Mouse (Mus musculus) layer of hippocampus, adult 2 months (tissue): ENCODE measurements around the gene Parp11. TPM values are rescaled to one million over a fixed set of nuclear protein-coding genes. Genes with fewer than 3 reads are reported as not detected.
A peak's percentile ranks its signal among the peaks of the same experiment; 100 is the strongest.

Experiments
- DNase-seq, 2 experiments: peaks; one replicate each; pipeline ENCODE4 v3.0.0; 2022; ENCODE audit warnings: low spot score in 2 of 2
- H3K27ac ChIP-seq: fragments of 200-600 bp; 2 replicates; pipeline ENCODE4 v1.8.1; 2022
- H3K4me3 ChIP-seq: fragments of 200-600 bp; 2 replicates; pipeline ENCODE4 v1.8.1; 2022; ENCODE audit warnings: mild to moderate bottlenecking
- CTCF ChIP-seq: fragments of 200-600 bp; conservative IDR thresholded peaks from 2 replicates; pipeline ENCODE4 v1.8.1; 2022; ENCODE audit warnings: antibody characterized with exemption, mild to moderate bottlenecking, moderate library complexity
- long read RNA-seq, 2 experiments: library from polyadenylated mRNA; stranded (forward); transcript quantifications; one replicate each; pipeline ENCODE4 v2.0.0; 2021; ENCODE audit warnings: borderline mapping rate in 2 of 2
- total RNA-seq, 2 experiments: library from RNA; stranded (reverse); gene quantifications; 2 replicates each; pipeline ENCODE4 v1.2.3; 2021

The Parp11 gene
- total RNA-seq = 10 to 100 TPM; 35.4 to 35.8 TPM
- long read RNA-seq, experiment 1, partial matches to known transcripts = 2 of 19 reads
- long read RNA-seq, experiment 1, other reads (novel, unspliced or antisense) = 12 of 19 reads
- long read RNA-seq, experiment 2, partial matches to known transcripts = 0 of 17 reads
- long read RNA-seq, experiment 2, other reads (novel, unspliced or antisense) = 10 of 17 reads

DNA sequence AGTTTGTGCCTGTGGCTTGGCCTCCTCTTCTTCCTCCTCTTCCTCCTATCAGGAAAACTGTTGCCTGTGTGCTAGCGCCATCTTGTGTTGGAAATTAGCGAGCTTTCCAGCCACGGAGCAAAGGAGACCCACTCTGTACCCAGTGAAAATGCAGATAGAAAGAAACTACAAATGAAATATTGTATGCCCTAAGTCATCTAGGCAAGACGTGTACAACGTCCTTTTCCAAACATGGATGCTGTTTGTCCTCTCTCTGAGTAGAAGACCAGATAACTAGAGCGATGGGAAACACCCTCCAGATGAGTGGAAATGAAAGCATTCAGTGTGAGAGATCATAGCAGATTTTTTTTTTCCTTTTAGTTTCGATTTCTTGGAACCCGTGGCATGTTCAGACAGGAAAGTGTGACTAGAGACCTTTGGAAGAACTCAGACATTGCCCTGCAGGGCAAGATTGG, at the start of gene Parp11:
Parp11 (plus strand) TSS at position 405 of the 455 bp plus-strand sequence.
- DNase-seq = peak; percentile 66 to 84
- peak; percentile 98 for TF ChIP-seq CTCF
- Histone ChIP-seq H3K4me3 (peak within 1 kb of the TSS; percentile 40), H3K27ac (peak within 1 kb of the TSS; percentile 36; the same call in 1 of the 2 replicates)

DNA sequence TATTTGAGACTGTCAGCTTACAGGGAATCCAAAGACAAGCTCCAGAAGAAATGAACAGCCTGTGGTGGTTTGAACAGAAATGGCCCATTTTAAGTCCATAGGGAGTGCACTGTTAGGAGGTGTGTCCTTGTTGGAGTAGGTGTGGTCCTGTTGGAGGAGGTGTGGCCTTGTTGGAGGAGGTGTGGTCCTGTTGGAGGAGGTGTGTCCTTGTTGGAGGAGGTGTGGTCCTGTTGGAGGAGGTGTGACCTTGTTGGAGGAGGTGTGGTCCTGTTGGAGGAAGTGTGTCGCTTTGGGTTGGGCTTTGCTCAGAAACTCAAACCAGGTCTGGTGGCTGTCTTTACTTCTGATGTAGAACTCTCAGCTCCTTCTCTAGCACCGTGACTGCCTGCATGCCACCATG, 48.6 kb upstream of the Parp11 start:
- no peak overlapping the region for H3K27ac ChIP-seq

DNA sequence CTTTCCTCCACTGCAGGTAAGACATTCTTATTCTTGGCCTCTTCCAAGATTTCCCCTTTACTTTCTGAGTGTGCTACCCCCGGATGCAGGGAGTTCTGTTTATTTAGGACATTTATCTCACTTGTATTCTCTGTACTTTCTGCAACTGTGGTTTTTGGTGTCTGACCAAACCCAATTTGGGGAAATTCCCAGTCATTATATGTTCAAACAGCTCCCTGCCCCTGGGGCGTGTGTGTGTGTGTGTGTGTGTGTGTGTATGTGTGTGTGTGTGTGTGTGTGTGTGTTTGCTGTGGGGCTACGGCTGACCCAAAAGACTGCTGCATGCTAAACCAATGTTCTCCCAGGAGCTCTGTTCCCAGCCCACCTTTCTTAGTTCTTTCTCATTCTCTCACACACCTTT, 45.2 kb upstream of the Parp11 start:
- no peak for TF ChIP-seq CTCF
- Histone ChIP-seq H3K4me3 (no peak overlapping the region), H3K27ac (no peak overlapping the region)
- DNase-seq = no peak

More for the DNA sequence above, 48.6 kb upstream of the Parp11 start:
- TF ChIP-seq CTCF = no peak
- H3K4me3 ChIP-seq = no peak overlapping the region
- DNase-seq = no peak

DNA sequence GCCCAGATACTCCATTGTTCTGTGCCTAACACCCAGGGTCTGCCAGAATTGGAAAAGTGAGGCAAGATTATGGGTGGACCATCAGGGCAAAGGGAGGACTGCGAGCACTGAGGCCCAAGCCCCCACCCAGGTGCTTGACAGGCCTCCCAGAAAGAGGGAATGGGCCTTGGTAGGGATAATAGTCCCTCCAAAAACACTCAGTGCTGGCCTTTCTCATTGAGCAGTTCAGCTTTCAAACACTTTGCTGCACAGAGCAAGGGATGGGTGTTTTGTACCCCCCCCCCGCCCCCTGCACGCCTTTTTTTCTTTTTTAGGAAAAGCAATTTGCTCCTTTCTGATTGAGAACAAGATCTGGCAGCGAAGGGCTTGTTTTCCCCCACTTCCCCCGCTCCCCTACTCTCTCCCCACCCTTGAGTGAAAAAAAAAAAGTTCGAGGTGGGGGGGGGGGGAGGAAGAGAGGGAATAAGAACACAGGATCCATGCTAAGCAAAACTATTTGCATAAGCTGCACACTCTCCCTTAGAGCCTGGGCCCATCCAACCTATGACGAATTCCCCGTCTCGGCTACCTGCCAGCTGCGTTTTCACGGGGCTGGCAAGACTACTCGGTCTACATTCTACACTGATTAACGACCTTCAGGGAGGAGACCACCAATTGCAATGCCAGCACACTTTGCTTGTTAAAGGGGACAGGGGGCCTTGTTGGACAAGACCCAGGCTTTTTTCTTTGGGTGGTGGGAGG, 42.4 kb upstream of the Parp11 start:
- Histone ChIP-seq H3K27ac (peak overlapping the region; percentile 32; the same call in 1 of the 2 replicates), H3K4me3 (no peak overlapping the region)
- peak; percentile 21 to 23 for DNase-seq
- no peak for TF ChIP-seq CTCF

DNA sequence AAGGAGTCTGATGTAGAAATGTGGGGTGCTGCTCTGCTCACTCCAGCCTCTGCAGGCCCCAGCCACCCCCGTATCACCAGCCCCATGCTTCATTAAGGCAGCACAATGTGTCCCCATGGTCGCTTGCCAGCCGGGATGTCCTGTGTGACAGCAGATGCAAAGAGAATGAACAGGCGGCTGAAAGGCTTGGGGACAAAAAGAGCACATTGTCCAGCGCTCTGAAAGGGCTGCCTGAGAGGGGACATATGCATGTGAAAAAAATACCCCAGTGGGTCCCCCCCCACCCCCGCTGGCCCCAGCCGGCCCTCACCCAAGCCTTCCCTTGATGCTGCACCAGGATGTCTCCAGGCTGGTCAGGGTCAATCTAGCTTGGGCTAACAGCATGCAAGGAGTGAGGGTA, 41.0 kb upstream of the Parp11 start:
- DNase-seq = peak in 1 of 2 experiments; percentile 29
- H3K27ac ChIP-seq = no peak overlapping the region; the same call in 1 of the 2 replicates
- TF ChIP-seq CTCF = no peak
- H3K4me3 ChIP-seq = no peak overlapping the region

DNA sequence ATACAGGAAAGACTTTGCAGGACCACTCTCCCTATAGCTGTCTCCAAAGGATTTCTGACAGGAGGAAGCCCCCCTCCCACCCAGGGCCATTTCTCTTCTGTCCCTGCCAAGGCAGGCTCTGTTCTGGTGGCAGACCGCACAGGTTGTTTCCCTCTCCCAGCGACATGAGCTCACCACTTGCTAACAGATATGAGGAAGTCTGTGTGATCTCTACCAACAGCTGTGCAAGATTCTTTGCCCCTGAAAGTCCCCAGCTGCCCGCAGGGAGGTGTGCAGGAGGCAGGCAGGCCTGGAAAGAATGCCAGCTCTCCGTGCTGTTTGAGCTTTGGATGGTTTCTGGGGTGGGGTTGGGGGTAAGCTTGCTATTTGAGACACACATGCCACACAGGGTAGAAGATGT, 38.9 kb upstream of the Parp11 start:
- H3K27ac ChIP-seq = no peak overlapping the region
- no peak overlapping the region for H3K4me3 ChIP-seq
- TF ChIP-seq CTCF = no peak
- no peak for DNase-seq

DNA sequence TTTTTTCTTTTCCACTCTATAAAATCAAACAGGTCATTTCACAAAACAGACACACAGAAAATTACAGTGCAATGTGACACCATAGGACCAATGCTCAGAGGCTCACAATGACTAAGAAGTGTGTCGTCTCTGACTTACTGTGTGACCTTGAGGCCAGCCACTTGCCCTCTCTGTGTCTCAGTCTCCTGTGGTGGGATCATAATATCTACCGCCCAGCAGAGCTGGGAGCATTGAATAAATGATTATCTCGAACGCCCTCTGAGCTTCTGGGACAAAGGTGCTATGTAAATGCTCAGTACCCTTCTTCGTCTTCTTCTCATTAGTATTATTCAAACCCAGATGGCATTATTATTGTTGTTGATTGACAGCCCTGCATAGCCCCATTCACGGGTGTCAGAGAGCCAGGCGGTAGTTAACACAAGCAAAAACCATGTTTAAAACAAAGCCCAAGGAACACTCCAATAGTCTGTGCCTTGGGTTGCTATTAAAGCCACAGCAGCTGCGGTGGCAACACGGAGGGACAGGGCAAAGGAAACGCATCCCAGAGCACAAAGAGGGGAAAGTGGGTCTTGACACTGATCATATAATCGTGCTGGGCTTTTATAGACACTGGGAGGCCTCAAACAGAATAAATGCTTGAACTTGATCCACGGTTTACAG, 29.0 kb upstream of the Parp11 start:
- no peak overlapping the region for H3K27ac ChIP-seq
- TF ChIP-seq CTCF = no peak
- DNase-seq = no peak
- no peak overlapping the region for H3K4me3 ChIP-seq

DNA sequence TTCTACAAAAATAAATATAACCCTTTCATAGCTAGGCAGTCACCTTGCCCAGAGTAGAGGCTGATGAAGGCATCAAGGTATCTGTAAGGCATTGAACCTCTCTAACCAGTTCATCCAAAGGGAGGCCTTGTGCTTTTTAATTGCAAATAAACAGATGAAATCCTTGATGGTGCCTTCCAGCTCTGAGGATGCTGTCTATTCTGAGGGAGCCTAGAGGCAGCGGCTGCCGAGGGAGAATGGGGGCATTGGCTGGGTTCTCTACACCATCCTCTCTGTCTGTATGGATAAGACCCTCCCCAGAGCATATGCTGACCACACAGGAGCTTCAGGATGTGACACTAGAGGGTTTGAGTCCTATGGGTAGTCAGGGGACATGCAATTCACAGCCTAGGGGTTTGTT, 28.3 kb upstream of the Parp11 start:
- Histone ChIP-seq H3K4me3 (no peak overlapping the region), H3K27ac (no peak overlapping the region)
- TF ChIP-seq CTCF = no peak
- DNase-seq = no peak

DNA sequence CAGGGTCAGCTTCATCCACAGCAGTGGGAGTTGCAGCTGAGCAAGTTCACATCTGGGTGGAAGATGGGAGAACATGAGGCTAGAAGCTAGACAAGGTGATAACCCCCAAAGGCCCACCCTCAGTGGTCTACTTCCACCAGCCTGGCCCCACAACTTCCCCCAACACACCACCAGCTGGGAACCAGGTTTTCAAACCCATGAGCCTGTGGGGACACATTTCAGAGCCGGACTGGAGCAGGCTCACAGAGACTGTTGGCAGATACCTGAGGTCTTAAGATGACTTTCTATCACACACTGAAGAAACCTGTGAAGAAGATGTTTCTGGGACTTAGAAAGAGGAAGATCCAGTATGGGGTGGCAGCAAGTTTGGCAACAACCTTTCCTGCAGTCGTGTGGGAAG, 26.5 kb upstream of the Parp11 start:
- H3K27ac ChIP-seq = no peak overlapping the region
- H3K4me3 ChIP-seq = no peak overlapping the region
- TF ChIP-seq CTCF = no peak
- DNase-seq = no peak

DNA sequence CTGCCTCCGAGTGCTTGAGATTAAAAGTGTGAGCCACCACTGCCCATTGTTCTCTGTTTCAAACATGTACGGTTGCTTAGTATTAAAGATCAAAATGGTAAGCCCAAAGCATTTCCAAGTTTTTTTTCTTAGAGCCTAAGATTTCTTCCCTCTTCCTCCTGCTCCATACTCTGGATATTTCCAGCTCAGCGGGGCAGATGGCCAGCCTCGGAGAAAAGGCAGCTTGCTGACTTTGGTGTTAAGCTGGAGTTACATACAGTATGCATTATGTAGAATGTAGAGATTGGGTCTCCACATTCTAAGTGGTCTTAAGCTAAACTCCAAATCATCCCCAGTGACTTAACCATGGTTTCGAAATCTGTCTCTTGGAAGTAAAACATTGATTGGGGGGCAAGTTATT, 21.5 kb upstream of the Parp11 start:
- no peak overlapping the region for H3K27ac ChIP-seq
- H3K4me3 ChIP-seq = no peak overlapping the region
- no peak for TF ChIP-seq CTCF
- DNase-seq = no peak

DNA sequence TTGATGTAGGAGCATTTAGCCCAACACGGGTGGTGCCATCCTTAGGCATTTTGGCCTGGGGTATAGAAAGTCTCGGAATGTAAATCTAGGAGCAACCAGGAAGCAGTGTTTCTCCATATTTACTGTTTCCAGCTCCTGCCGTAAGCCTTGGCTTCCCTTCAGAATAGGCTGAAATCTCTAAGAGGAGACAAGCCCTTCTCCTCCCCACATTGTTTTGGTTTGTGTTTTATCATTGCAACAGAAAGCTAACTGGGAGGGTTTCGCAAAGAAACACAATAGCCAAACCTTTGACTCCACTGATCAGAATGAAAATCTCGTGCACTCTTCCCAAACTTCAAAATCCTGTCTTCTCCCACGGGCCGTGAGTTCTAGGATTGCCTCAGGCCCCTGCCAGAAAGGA, 15.9 kb upstream of the Parp11 start:
- H3K4me3 ChIP-seq = no peak overlapping the region
- no peak for TF ChIP-seq CTCF
- no peak for DNase-seq
- H3K27ac ChIP-seq = no peak overlapping the region

DNA sequence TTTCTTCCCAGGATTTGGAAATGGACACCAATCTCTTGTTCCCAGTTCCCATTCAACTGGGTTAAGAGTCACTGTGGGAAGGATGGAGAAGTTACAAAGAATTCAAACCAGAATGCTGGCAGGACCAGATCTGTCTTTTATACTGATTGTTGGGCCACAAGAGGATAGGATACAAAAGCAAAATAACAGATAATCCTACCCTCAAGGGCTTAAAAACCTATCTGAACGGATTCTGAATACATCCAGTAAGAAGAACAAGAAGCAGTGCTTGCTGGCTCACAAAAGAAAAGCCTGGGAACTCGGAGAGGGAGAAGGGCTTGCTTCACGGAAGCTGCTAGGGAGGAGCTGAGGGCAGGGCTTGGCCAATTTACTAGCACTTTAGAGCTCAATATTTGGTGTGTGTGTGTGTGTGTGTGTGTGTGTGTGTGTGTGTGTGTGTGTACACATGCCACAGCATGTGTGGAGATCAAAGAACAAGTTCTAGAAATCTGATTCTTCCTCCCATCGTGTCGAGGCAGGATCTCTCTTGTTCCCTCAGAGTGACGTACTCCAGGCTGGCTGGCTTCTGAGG, 15.4 kb upstream of the Parp11 start:
- no peak for TF ChIP-seq CTCF
- Histone ChIP-seq H3K4me3 (no peak overlapping the region), H3K27ac (no peak overlapping the region)
- DNase-seq = no peak
